Mouse (Mus musculus): ENCODE measurements at regions not wholly inside any gene's neighbourhood (a gene's known extent, or its start where the extent isn't known, plus 50 kb on each side); places are given as distances from the start of the nearest gene placed in this dataset.
A peak's percentile ranks its signal among the peaks of the same experiment; 100 is the strongest.

DNA sequence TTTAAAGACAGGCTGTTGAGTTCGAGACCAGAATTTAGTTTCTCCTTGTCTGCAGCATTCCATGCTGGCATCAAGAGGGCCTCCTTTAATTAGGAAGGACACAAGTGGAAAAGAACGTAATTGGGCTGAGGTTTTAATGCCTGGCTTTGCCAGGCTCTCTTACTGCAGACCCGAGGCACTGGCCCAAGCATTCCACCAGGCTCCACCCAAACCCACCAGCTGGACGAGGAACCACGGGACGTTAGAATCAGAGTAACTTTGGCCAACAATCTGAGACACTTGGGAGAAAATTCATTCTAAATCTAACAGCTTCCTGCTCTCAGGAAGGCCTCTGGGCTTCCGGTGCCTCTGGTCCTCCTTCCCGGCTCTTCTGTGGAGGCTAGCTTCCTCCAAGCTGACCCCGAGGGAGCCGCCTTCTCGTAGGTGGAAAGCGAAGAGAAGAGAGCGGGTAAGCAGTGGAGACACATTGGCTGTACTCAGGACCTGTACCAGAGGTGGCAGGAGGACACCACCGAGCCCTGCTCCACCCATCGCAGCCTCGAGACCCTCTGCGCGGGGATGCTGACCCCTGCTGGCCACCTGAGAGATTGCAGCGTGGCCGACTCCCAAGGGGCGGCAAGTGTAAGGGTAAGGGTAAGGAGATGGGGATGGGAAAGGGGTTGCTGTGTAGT, 105.5 kb downstream of the Tmem17 start:
- peak; percentile 87 for DNase-seq (ENCODE audit: low read depth, low spot score)

DNA sequence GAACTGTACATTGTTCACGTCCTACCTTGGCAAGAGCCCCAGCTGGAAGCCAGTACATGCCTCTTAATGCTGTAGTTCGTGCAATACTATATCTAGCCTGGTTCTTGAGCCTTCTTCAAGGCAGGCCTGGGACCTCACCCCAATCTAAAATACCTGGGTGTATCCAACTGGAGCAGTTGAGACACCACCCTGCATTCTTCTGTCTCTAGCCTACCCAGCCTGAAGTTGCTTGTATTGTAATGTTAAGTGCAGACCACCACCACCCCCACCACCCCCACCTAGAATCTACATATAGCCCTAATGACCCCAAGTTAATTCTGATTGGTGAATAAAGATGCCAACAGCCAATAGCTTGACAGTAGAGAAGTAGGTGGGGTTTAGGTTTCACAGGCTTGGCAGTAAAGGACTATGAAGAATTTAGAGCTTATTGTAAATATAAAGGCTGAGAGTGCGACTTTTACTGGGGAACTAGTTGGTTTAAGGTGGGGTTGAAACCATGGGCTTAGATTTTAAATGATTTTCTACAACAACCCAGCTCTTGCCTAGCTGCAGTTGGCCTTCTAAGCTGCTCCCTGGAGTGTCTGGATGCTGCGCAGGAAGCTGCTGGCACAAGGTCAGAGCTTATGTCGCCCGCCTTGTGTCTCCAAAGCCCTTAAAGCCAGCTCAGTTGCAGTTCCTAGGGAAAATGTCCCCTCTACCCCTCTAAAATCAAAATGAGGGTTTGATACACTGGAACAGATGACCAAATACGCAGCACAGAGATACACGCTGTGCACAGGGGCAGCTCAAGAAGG, 109.2 kb downstream of the Tmem17 start:
- DNase-seq (ENCODE audit: low read depth, low spot score): peak; percentile 99

DNA sequence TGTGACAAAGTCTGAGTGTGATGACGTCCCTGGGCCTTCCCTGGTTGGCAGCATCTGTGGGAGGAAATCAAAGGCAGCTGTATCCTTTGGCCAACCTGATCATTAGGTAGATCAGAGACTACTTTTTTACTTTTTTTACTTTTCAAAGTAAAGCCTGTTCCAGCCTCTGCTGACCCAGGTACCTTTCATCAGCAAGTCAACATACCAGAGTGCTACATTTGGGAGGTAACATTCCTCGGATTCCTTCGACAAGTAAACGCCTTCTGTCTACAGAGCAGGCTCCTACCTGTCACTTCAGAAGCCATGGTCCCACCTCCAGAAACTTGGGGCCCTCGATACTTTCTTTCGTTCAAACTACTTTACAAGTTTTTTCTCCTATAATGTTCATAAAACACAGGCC, 110.0 kb downstream of the Tmem17 start:
- DNase-seq (ENCODE audit: low read depth, low spot score): peak; percentile 93

DNA sequence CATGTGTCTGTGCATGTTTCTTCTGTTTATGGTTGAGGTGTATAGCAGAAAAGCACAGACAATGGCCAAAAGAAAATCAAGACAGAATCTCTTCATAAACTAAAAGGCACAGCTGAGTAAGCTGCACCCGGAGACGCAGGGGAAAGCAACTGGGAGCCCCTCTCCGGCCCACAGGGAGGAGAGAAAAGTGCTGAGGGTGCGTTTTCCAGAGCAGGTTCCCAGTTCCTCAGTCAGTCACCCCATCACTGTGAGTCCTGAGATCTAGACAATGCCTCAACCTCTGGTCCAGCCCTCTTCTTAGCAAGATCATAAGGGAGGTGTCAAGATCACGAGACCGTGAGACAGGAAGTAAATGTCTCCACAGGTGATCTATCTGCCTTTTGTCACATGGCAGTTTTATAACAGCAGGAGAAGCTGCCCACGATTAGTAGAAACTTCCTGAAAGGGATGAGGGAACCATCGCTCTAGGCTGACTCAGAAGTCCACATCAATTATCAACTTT, 110.7 kb downstream of the Tmem17 start:
- peak; percentile 95 for DNase-seq (ENCODE audit: low read depth, low spot score)

DNA sequence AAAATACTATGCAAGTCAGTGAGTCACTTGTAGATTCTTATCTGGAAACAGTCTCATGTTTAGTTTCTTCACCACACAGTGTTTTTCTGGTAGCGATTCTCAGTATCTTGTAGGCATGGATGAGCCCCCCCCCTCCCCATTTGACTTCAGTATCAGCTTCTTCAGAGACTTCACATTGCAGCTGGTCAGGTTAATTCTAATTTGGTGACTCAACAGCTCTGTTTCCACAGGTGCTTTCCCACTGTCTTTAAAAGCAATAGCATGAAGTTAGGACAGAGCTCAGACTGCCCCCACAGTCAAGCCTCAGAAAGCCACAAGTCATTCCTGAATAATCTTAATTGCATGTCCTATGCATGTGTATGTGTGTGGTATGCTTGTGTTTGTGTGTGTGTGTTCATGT, 114.5 kb downstream of the Tmem17 start:
- no peak for DNase-seq (ENCODE audit: low read depth, low spot score)

DNA sequence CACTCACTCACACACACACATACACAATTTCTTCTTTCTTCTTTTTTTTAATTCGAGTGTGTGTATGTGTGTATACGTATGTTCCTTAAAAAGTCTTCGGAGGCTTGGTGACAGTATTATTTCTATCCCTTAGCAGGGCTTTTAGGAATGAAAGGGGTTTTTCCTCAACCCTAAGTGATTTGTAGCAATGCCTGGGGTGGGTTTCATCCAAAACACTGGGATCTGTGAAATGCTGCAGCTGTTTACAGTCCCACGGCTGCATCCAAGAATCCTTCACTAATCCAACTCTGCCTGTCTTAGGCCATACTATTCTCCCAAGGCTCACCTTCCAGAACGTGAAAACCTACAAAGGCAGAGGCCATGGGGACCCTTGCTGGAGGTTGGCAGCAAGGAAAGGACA, 116.6 kb downstream of the Tmem17 start:
- no peak for DNase-seq (ENCODE audit: low read depth, low spot score)

DNA sequence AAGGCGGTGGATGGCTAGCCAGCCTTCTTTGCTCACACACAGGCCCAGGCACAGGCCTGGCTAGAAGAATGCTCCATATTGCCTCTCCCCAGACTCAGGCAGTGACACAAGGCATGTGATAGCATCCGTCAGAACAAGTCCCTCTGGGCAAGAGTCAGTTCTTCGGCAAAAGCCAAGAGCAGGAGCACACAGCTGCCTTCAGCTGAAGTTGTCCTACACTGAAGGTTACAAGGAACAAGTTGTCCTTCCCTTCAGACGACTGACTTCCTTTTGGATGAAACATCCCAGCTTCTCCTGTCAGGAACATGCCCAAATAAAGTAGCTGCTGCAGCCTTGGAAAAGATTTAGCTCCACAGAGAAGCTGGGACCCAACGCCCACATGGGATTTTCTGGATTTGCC, 117.1 kb downstream of the Tmem17 start:
- peak; percentile 54 for DNase-seq (ENCODE audit: low read depth, low spot score)

DNA sequence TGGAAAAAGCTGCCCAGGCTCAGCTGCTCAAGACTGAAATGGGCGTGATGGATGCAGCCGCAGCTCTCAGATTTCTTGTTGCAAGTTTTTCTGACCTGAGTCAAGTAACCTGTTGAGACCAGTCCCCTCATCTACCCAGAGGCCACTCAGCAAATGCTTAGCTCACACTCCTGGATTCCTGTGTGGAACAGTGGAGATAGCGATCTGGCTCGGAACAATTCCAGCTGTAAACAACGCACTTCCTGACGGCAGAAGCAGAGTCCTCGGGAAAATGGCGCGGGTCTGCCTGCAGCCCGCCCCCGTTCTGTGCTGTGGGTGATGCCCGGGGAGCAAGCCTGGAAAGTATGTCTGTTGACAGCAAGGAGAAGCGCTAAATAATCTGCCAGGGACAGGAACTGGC, 117.7 kb downstream of the Tmem17 start:
- DNase-seq (ENCODE audit: low read depth, low spot score): peak; percentile 77

DNA sequence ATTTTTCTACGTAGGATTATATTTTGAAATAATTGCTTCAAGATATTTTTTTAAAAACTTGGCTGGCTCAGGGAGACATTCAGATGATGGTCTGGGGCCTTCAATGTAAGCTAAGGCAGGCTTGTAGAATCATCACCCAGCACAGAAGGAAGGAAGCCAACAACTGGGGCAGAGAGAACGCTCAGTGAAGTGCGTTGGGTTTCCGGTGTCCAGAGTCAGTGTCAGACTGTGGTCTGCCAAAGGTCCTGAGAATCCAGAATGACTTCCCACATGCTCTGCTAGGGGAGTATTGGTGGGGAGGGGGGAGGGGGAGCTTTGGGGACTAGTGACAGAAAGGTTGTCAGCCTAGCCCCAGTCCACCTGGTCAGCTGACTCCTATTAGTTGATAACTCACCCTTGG, 118.1 kb downstream of the Tmem17 start:
- peak; percentile 25 for DNase-seq (ENCODE audit: low read depth, low spot score)

DNA sequence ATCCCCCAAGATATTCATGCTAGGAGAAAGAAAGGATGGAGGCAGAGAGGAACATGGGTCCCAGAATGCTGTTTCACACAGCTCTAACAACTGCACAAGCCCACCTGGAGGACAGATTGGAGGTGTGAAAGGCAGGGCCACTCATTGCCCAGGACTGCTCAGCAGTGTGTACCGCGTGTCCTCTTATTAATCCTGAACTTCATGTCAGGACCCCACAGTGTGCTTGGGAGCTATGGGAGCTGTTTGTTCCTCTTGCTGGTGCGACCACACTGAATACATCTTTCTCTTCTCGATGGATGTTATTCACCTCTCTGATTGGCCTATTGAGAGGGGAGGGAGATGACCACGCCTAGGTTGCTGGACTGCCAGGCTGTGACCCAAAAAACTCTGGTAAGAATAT, 119.1 kb downstream of the Tmem17 start:
- no peak for DNase-seq (ENCODE audit: low read depth, low spot score)

DNA sequence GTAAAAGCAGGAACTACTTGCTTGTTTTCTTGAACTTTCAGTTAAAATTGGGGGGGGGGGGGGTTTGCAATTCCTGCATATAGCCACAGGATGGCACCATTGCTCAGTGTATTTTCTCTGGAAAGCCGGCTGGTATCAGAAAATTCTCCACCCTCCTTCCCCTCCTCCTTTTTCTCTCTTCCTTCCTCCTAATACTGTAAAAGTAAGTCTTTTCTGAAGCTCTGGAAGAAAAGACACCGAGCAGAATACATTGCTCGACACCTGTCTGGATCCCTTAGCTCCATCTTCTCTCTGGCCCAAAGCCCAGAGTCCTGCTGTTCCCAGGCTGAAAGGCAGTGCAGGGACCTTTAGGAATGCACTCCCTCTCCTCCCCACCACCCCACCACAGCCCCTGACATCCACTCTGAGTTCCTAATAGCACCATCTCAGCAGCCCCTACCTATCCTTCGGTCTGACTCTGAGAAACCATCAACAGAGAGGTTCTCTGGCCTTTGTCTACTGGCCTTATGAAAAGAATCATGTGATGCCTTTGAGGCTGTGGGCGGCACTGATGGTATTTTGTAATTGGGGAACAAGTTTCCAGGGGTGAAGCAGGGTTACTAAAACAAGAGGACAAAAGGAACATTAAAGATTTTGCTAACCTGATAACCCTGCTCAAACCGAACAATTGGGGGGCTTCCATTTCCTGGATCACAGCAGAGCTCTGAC, 119.9 kb downstream of the Tmem17 start:
- peak; percentile 44 for DNase-seq (ENCODE audit: low read depth, low spot score)

DNA sequence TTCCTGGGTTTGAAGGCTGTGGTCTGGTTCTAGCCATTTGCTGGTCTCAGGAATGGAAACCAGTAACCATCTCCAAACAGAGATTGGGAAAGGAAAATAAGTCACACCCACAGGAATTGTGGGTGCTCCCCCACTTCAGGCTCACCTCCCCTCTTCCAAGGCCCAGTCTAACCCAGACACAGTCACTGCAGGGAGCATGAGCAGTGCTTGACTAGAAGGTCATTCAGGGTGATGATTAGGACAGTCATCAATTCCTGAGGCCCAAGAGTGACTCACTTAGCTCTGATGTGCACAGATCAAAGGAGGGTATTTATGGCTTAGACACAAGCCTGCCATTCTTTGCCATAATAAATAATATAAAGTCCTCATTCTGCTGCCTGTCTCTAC, 120.4 kb downstream of the Tmem17 start:
- no peak for DNase-seq (ENCODE audit: low read depth, low spot score)

DNA sequence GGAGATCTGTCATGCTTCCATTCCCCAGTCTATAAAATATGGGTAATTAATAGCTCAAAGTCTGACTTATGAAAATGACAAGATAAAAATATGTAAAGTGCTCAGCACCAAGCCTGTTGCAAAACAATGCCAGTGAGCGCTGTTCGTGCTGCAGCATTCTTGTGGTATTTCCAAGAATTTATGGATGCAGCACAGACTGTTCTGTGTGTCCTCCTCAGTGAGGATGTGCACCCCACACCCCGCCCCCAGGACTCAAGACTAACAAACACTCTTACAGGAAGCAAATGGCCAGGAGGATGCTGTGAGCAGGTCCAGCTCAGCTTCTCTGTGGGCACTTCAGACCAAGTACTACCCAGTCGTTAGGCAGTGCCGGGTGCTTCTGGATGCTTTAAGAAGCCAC, 121.1 kb downstream of the Tmem17 start:
- DNase-seq (ENCODE audit: low read depth, low spot score): no peak

DNA sequence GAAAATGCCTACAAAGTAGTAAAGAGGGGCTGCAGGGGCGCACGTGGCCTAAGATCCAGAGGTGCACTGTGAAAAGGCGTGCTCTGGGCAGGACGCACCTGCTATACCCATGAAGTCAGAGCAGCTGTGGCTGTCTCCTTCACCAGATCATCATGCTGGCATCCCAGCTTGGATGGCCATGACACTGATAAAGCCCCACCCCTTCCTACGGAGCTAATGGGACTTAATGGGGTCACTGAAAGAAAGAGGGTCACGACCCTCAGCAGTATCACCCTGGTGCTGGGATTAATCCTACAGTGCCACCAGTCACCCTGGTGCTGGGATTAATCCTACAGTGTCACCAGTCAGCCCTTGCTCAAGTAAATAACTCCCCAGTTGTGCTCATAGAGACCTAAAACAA, 122.1 kb downstream of the Tmem17 start:
- no peak for DNase-seq (ENCODE audit: low read depth, low spot score)

DNA sequence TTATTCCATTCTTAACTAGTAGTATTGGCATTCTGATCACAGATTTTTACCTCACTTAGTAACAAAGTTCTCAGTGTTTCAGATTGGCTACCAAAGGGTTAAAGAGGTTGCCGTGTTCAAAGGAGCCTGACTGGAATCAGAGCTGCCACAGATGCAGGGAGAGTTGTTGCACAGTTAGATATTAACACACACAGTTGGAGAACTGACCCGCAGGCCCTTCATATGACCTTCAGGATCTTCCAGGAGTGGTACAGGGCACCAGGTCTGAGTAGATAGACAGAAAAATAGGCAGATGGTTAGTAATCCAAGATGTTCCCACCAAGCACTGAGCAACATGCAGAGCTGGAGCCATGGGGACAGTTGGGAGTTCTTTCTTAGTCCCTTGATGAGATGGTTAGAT, 123.1 kb downstream of the Tmem17 start:
- no peak for DNase-seq (ENCODE audit: low read depth, low spot score)

DNA sequence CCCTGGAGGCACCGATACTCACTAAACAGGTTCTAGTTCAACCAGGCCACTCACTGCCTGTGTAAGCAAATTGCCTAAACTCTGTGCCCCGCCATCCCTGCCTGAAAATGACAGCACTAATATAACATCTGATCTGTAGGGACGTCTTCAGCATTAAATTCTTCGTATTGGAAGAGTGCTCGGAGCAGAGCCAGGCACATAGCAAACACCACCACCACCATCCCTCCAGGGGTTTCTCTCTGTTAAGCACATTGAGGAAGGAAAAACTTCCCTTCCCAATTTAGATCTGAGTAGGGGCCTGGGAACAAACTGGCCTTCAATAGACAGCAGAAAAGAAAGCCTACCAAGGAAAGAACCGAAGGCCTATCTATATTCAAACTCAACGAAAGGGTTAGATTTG, 124.4 kb downstream of the Tmem17 start:
- DNase-seq (ENCODE audit: low read depth, low spot score): no peak

DNA sequence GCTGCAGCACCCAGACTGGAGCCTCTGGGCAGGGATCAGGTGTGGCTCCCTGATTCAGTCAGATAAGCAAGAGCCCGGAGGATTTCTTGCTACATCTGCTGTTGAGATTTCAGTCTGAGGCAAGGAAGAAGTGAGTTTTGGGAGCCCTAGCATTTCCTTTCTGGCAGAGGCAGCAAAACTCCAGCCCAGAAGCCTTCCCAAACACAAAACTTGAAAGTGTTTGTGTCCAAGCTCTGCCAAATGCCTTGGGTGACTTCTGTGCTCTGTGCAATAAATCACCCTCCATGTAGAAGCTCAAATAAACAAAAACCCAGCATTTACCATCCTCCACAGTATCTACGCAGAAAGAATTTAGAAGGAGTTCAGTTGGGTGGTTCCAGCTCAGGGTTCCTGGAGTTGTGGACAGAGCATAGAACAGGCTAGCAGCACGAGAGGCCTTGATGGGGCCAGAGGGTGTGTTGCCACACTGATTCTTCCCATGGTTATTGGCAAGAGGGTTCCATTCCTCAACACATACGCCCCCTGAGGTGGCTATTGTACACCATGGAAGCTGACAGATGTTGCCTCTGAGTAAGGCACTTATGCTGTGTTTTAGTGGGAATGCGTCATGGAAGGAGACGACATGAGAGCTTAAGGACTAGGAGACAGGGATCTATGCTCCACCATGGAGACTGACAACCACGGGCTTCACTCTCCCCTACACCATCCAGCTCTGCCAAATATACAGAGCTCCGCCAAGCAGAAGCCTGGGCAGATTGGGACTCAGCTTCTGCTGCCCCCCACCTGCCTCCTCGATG, 125.1 kb downstream of the Tmem17 start:
- no peak for DNase-seq (ENCODE audit: low read depth, low spot score)

DNA sequence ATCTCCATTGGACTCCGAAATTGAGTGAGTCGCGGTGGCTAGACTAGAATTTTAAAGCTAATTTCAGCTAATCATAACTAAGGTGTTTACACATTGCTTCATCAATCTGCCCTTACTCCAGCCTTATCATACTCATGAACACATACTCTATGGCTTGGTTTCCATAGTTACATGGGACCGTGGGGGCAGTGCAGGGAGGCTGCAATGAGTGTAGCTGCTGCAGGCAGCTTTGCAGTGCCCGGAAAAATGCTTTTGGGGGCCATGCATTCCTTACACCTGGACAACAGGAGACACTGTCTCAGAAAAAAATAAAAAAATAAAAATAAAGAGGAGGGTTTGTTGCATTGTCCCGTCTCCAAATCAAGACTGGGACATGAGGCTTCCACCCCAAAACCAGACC, 126.3 kb downstream of the Tmem17 start:
- no peak for DNase-seq (ENCODE audit: low read depth, low spot score)

DNA sequence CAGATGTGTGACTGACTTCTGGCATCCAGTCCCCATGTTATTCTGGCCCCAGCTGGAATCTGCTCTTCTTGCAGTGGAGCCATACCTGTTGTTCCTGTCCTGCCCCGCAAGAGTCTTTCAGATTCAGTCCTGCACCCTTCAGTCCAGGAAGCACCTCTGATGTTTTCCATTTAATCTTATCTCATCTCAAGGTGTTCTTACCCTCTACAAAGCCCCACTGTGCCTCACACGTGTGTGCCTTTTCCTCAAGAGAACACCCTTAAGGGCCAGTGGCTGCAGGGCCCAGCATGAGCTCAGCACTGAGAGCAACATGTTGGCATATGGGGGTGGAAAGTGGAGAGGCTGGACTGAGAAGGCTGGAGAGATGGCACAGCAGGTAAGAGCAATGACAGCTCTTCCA, 126.8 kb downstream of the Tmem17 start:
- no peak for DNase-seq (ENCODE audit: low read depth, low spot score)

DNA sequence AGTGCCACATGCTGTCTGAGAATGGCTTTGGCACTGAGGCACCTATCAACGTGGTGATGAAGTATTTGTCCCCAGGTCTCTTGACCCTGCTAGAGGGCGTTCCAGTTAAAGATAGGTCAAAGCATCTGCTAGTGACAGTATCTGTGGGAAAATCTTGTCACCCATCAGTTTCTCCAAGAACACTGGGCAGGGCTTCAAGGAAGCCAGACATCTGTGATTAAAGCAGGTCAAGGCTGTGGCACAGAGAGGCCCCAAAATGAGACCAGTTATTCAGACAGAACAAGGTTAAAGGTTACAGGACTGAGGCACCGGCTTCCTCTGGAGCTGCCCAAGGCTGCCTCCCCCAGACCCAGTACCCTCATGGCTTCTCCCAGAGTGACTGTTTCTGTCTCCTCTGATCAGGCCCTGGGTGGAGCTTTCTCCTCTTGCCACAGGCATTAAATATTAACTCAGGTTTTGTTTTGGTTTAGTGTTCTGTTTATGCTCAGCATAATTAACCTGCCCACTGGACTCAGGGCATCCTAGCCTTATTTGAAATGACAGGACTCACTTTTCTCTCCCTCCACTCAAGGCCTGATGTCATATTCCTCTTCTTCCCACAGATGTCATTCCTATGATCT, 128.6 kb downstream of the Tmem17 start:
- no peak for DNase-seq (ENCODE audit: low read depth, low spot score)

DNA sequence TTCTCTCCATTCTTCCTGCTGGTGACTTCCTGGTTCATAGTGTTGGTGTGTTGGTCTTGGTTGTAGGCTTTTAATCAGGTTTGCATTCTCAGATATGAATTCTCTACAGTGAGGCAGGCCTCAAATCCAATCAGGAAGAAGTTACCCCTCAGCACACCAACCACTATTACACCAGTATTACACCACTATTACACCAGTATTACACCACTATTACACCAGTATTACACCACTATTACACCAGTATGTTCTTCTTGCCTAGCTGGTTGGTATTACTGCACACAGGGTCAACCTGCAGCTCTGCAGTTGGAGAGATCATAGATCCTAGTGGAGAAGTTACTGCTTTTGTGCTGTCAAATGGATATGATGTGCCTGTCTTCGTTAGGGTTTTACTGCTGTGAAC, 129.6 kb downstream of the Tmem17 start:
- no peak for DNase-seq (ENCODE audit: low read depth, low spot score)
